Mouse (Mus musculus) embryonic facial prominence, embryonic 11.5 days (tissue): ENCODE measurements around the gene Gm11992. TPM values are rescaled to one million over a fixed set of nuclear protein-coding genes. Genes with fewer than 3 reads are reported as not detected.

ENCODE experiments used
- ATAC-seq: fragments of 200-750 bp; cut with Nextera tagmentation; replicated peaks from 2 replicates; pipeline ENCODE4 v1.8.0; 2017; ENCODE audit warnings: low read depth; ENCODE audit not compliant: insufficient number of reproducible peaks, low FRiP score, low TSS enrichment
- DNase-seq: peaks from one replicate; pipeline ENCODE4 v3.0.0-alpha.2; 2015; ENCODE audit warnings: low spot score
- H3K27ac ChIP-seq: fragments of 300-500 bp; sonication (generic); replicated peaks from 2 replicates; pipeline ENCODE4 v1.5.1; 2014; ENCODE audit warnings: mild to moderate bottlenecking, low read depth, low read length, control low read depth
- H3K27me3 ChIP-seq: fragments of 300-500 bp; sonication (generic); 2 replicates; pipeline ENCODE4 v1.6.1; 2014; ENCODE audit warnings: mild to moderate bottlenecking, low read length, moderate library complexity, mixed read lengths; ENCODE audit not compliant: control insufficient read depth, insufficient read depth
- H3K36me3 ChIP-seq: fragments of 300-500 bp; sonication (generic); replicated peaks from 2 replicates; pipeline ENCODE4 v1.6.1; 2014; ENCODE audit warnings: low read depth, mild to moderate bottlenecking, low read length, moderate library complexity, mixed read lengths; ENCODE audit not compliant: control insufficient read depth, insufficient read depth
- H3K4me1 ChIP-seq: fragments of 300-500 bp; sonication (generic); 2 replicates; pipeline ENCODE4 v1.6.1; 2014; ENCODE audit warnings: low read length, mixed read lengths; ENCODE audit not compliant: control insufficient read depth, insufficient read depth
- H3K4me2 ChIP-seq: fragments of 300-500 bp; sonication (generic); 2 replicates; pipeline ENCODE4 v1.6.1; 2014; ENCODE audit warnings: low read depth, mild to moderate bottlenecking, control low read depth, low read length, moderate library complexity
- H3K4me3 ChIP-seq: fragments of 300-500 bp; sonication (generic); 2 replicates; pipeline ENCODE4 v1.5.1; 2014; ENCODE audit warnings: low read depth, low read length, control low read depth
- H3K9ac ChIP-seq: fragments of 300-500 bp; sonication (generic); replicated peaks from 2 replicates; pipeline ENCODE4 v1.6.1; 2014; ENCODE audit warnings: mild to moderate bottlenecking, control low read depth, low read length
- H3K9me3 ChIP-seq: fragments of 300-500 bp; sonication (generic); replicated peaks from 2 replicates; pipeline ENCODE4 v1.6.1; 2016; ENCODE audit warnings: mild to moderate bottlenecking, low read length, inconsistent platforms, mixed read lengths; ENCODE audit not compliant: control insufficient read depth
- WGBS: fragments of 180-500 bp; shearing (Covaris S2); extraction: QIAGEN DNeasy Blood & Tissue Kit; methylation state at CpG from one replicate; pipeline ENCODE4 v1.1.7; 2014; 5-methylcytosine and 5-hydroxymethylcytosine counted together
- polyA plus RNA-seq: library from polyadenylated mRNA; unstranded; fragments of >200 nt; fragmentation: Nextera tagmentation; extraction: Ambion mirVana; gene quantifications from 2 replicates; pipeline ENCODE4 v1.2.1, GENCODE M21; 2014

Gm11992 gene
- polyA plus RNA-seq, 1 experiment from 2014 or later: 1.0 TPM

DNA sequence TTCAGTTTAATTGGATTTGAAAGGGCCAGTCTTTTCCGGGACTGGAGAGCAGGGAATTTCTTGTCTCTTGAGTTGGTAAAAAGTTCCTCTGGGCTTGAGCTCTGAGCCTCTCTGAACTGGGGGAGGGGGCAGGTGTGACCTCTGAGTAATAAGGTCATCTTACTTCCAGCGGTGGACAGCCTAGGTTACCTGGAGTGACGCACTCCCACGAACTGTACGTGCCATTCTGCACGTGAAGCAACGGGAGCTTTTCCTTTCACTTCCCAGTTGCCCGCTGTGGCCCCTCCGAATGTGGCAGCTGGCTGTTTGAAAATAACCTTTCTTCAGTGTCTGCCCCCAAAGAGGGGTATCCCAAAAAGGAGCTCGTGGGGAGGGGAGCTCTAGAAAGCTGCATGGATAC lies 67.7 kb downstream of the Gm11992 start:
- Histone ChIP-seq H3K9me3 (no peaks in the 10 kb centered on the region), H3K4me3 (no peak overlapping the region), H3K27me3 (peaks cover 24% of the 10 kb centered on the region)

DNA sequence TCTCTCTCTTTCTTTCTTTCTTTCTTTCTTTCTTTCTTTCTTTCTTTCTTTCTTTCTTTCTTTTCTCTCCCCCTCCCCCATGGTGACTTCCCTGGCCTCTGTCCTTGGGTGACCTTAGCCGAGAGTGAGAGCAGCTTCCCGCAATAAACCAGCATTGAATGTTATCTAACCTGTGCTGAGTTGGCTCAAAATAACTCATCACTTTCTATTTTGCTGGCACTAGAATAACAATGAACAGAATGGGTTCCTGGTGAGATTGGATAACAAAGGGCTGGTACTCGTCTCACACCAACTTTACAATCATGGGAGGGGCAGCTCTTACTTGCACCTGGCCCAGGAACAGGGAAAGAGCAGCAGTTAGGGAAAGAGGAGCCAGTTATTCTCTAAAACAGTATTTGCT lies 68.5 kb downstream of the Gm11992 start:
- Histone ChIP-seq H3K4me1 (peaks cover 11% of the 10 kb centered on the region), H3K27ac (no peak overlapping the region), H3K9me3 (no peaks in the 10 kb centered on the region), H3K4me2 (no peak overlapping the region), H3K27me3 (peaks cover 24% of the 10 kb centered on the region), H3K9ac (no peak overlapping the region), H3K36me3 (no peaks in the 10 kb centered on the region), H3K4me3 (no peak overlapping the region)
- 5% methylated on average over 3 of the region's 3 CpGs for WGBS
- ATAC-seq (no peak), DNase-seq (no peak)

More for the DNA sequence above, 67.7 kb downstream of the Gm11992 start:
- under 1% methylated on average over 10 of the region's 10 CpGs for WGBS
- Histone ChIP-seq H3K4me1 (peaks cover 11% of the 10 kb centered on the region), H3K9ac (no peak overlapping the region), H3K4me2 (no peak overlapping the region), H3K36me3 (no peaks in the 10 kb centered on the region), H3K27ac (no peak overlapping the region)
- DNase-seq: peak; percentile 28
- ATAC-seq: no peak

DNA sequence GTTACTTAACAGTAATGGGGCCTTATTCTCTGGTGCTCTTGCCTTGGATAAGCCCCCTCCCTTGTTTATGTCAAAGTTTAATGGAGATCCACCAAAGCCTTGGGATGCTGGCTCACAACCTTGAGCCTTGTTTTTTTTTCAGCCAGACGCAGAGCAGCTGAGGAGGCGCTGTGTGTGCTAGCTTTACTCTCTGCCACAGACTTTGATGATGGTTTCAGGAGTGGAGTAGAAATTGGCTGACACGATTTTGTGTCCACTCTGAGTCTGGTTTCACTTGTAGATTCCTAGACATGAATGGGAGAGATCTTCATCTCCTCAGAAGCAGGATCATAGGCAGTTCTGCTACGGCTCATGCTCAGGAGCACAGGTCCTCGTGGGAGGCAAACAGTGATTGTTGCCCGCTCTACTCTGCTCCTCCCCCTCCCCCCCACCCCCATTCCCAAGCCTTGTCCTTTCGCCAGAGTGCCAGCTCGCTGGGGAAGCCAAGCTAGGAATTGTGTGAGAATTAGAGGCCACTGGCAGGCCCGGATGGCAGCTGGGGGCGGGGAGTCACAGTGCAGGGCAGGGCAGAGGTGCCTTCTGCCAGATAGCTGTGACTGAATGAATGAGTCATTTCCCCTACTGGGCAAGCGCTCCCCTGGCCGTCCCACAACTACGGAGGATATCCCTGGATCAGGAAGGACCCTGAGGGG lies 69.1 kb downstream of the Gm11992 start:
- Histone ChIP-seq H3K36me3 (no peaks in the 10 kb centered on the region), H3K4me2 (peak overlapping the region; percentile 84), H3K4me1 (peaks cover 11% of the 10 kb centered on the region), H3K27ac (no peak overlapping the region), H3K4me3 (no peak overlapping the region; the same call in 1 of the 2 replicates), H3K9me3 (no peaks in the 10 kb centered on the region), H3K9ac (no peak overlapping the region), H3K27me3 (peaks cover 24% of the 10 kb centered on the region)
- peak; percentile 26; the same call in 1 of the 2 replicates for ATAC-seq
- no peak for DNase-seq
- 3% methylated on average over 13 of the region's 13 CpGs for WGBS

- Histone ChIP-seq H3K9me3 (no peaks in the 10 kb centered on the region), H3K4me2 (peak within 1 kb of the TSS; percentile 84), H3K9ac (no peak within 1 kb of the TSS; the same call in 1 of the 2 replicates), H3K36me3 (no peaks in the 10 kb centered on the region), H3K4me1 (peaks cover 11% of the 10 kb centered on the region), H3K27ac (no peak within 1 kb of the TSS), H3K27me3 (peaks cover 24% of the 10 kb centered on the region), H3K4me3 (peak within 1 kb of the TSS; percentile 32)
- ATAC-seq: peak; percentile 10; the same call in 1 of the 2 replicates
- DNase-seq: no peak
- WGBS: under 1% methylated on average over 7 of the region's 7 CpGs
These were observed 69.6 kb downstream of the Gm11992 start, which contains the start of gene Upp1 for GRCm38 (mm10) chr11:9118050-9118420. Gene Upp1 (plus strand): TSS chr11:9118103.

DNA sequence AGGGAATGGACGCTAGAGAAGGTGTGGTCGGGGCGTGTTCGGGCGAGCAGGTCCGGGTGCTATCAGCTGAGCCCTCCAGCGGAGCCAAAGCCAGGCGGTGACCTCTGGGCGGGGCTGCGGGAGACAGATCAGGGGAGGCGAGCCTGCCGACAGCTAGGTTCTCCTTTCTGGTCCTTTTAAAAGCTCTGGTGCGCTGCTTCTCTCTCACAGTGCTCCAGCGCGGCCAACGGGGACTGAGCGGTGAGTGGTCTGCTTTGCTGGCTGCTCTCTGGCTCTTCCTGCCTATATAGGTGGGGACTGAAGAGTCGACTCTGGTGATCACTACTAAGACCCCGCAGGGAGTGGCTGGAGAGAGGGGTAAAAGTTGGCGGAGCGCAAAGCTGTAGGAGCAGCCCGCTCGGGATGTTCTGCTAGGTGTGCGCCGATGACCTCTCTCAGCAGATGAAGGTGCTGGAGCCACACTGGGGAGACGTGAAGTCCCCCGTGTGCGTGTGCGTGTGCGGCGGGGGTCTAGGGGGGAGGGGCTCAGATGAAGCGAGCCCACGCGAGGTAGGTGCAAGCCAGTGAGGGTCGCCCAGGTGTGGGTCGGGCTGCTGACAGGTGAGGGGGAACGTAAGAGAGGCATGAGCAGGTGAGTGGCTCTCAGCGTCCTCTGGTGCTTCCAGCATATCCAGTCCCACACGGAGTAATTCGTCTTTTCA lies 70.2 kb downstream of the Gm11992 start:
- DNase-seq: peak; percentile 30
- peak overlapping the region; percentile 32 for H3K4me3 ChIP-seq
- H3K9me3 ChIP-seq: no peaks in the 10 kb centered on the region
- under 1% methylated on average over 40 of the region's 40 CpGs for WGBS
- H3K27me3 ChIP-seq: peaks cover 24% of the 10 kb centered on the region
- peak; percentile 44; the same call in 1 of the 2 replicates for ATAC-seq
- H3K36me3 ChIP-seq: no peaks in the 10 kb centered on the region
- no peak overlapping the region; the same call in 1 of the 2 replicates for H3K9ac ChIP-seq
- H3K4me2 ChIP-seq: peak overlapping the region; percentile 84
- H3K4me1 ChIP-seq: peaks cover 11% of the 10 kb centered on the region
- H3K27ac ChIP-seq: no peak overlapping the region

Other genes starting within 250 kb of the Gm11992 start
- gene Pkd1l1, start 75.3 kb upstream of the Gm11992 start, polyA plus RNA-seq: 0.33 TPM in 1 of 2 replicates, not detected in the other
- 22.6 and 24.7 TPM in 2 replicates for gene Hus1, start 37.4 kb upstream of the Gm11992 start, polyA plus RNA-seq
- 0.18 and 0.24 TPM in 2 replicates for gene Sun3, start 397 bp downstream of the Gm11992 start, polyA plus RNA-seq
- 4.2 and 5.4 TPM in 2 replicates for gene Upp1, start 69.5 kb downstream of the Gm11992 start, polyA plus RNA-seq
- 0.08 TPM in 2 replicates for gene Abca13, start 143.3 kb downstream of the Gm11992 start, polyA plus RNA-seq